Mouse (Mus musculus) gastrocnemius, postnatal 10 days (tissue): ENCODE data around the gene Pir. TPM values are rescaled to one million over a fixed set of nuclear protein-coding genes. Genes with fewer than 3 reads are reported as not detected.

Source experiments
- total RNA-seq, 2 experiments: library from RNA; stranded (reverse); gene quantifications; 2 replicates each; pipeline ENCODE4 v1.2.3; 2021

Gene Pir
- total RNA-seq, 2 experiments from 2014 or later, result 2.6 to 2.7 TPM

Other genes with a start within 250 kb of the Pir start
- gene Car5b, start 241.4 kb upstream of the Pir start, total RNA-seq, result 1 to 10 TPM; 1.4 to 1.7 TPM
- 1 to 10 TPM; 4.6 to 6.1 TPM for gene Siah1b, start 192.9 kb upstream of the Pir start, total RNA-seq
- gene Cltrn, start 180.5 kb upstream of the Pir start, total RNA-seq, result not detected
- under 1 TPM; 0.61 to 0.94 TPM for gene Ace2, start 130.0 kb upstream of the Pir start, total RNA-seq
- gene Bmx, start 11.2 kb upstream of the Pir start, total RNA-seq, result under 1 TPM; 0.75 to 0.86 TPM
- gene Vegfd, start 104.0 kb downstream of the Pir start, total RNA-seq, result 1 to 10 TPM; 2.1 to 3.3 TPM
- 1 to 10 TPM; 1.9 to 3.0 TPM for gene Piga, start 150.4 kb downstream of the Pir start, total RNA-seq
- 10 to 100 TPM in 1 of 2 experiments, 1 to 10 TPM in 1; 9.3 to 17.8 TPM for gene Asb11, start 167.6 kb downstream of the Pir start, total RNA-seq
- not detected for gene Asb9, start 237.0 kb downstream of the Pir start, total RNA-seq